Mouse (Mus musculus) embryo, embryonic 10 days (tissue): ENCODE results near the gene Sec22c.
A peak's percentile ranks its signal among the peaks of the same experiment; 100 is the strongest.

Source experiments
- DNase-seq: peaks from one replicate; pipeline ENCODE4 v3.0.0-alpha.2; 2015; ENCODE audit warnings: low spot score

Sec22c gene

DNA sequence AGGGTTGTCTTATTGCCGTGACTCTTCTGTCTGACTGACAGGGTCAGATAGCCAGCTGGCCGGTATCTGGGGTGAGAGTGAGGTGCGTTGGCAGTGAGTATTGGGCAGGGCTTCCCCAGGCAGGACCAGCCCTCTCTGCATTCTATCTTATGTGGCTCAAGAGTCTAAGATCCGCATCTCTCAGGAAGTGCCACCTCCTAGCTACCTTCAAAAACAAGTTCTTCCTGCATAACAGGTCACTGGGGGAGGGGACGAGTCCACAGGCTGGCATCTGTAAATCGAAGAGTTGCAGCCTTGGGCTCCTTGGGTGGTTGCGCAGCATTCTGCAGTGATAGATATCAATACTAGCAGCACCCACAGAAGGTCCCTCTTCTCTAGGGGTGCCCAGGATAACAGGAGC lies 58.3 kb downstream of the Sec22c start:
- DNase-seq, result no peak

DNA sequence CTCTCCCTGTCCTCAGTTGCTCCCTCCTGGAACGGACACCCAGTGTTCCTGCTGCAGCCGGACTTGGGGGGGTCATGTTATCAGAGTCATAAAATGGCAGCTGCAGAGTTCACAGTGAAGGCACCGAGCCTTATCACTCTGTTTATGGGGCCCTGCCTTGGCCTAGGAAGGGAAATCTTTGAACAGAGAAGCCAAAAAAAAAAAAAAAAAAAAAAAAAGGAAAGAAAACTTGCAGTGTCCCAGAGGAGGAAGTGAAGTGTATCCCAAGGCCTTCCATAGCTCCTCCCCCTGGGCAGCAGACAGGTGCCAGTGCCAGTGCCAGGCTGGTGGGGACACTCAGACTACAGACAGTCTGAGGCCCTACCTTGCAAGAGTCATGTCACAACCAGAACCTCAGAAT lies 60.4 kb downstream of the Sec22c start:
- no peak for DNase-seq

DNA sequence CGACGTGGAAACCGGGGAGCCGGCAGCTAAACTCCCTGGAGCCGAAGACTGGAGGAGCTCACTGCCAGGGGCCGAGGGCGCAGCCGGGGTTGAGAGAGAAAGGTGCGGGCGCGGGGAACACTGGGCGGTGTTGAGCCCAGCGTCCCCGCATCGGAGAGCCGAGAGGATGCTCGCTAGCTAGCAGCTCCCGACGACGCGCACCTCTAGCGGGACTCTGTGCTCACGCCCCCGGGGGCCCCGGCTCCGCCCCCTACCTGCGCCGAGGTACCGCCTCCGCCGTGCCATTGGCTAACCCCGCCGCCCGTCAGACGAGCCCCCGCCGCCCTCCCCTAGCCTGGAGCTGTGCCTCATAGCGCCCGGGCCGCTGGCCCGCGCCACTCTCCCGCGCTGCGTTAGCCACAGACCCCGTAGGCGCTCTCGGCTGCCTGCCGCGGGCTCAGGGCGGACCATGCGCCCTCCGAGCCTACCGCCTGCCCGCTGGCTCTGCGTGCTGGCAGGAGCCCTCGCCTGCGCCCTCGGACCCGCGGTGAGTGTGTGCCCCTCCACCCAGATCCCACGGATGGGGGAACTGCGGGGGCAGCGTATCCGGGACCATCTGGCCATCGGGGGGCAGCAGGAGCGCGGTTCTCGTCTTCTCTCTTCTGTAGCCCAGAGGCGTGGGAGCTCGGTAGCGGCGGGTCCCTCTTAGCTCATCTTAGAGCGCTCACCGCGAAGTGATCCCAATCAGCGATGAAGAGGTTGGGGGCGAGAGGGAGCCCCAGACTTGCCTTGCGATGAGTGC lies 62.7 kb downstream of the Sec22c start, which contains the start of gene Vipr1:
Gene Vipr1 (plus strand): TSS at position 316 of the 781 bp plus-strand sequence.
- peak; percentile 73 for DNase-seq

DNA sequence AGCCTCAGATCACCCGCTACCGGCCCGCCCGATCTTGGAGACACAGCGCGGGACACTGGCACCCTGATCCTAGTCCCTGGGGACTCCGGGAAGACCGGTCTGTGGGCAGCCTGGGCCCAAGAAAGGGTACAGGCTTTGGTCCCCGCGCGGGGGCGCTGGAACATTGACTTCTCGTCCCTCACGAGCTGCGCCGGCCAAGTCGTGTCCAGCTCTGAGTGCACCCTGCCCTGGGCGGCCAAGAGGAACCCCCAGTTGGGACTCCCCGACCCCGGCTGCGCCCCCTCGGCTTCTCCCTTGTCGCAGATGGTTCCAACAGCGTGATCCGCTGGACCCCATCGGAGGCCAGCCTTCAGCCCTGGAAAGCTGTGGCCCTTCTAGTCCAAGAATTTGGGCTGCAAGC lies 63.3 kb downstream of the Sec22c start, which contains the start of gene Lyzl4:
Gene Lyzl4 (minus strand): TSS at position 96 of the 400 bp plus-strand sequence.
- DNase-seq, result peak; percentile 81

DNA sequence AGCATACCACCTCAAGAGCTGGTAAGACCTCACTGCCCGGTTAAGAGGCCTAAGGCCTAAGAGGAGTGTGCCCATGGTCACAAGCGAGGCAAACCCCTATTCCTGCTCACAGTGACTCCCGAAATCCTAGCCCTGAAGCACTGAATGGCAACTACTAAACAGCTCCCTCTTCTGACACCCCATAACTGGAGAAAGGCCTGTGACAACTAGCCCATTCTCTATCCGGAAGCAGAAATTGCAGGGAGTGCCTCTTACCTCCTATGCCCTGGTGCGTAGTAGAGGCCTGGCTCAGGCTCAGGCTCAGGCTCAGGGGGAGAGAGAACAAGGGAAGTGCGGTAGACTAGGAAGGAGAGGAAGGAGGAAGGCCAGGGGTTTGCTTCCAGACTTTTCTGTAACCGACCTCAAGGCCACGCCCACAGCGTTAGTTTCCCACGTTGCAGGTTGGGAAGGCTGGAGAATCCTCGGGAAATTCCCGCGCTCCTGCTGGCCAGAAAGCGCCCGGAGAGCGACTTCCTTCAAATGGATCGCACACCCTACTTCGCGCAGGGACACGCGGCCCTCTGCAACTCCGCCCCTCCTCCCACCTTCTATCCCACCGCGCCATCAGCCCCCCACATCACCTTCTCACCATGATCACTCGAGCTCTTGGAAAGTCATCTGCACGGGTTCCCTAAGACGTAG lies 63.9 kb downstream of the Sec22c start:
- peak; percentile 22 for DNase-seq

DNA sequence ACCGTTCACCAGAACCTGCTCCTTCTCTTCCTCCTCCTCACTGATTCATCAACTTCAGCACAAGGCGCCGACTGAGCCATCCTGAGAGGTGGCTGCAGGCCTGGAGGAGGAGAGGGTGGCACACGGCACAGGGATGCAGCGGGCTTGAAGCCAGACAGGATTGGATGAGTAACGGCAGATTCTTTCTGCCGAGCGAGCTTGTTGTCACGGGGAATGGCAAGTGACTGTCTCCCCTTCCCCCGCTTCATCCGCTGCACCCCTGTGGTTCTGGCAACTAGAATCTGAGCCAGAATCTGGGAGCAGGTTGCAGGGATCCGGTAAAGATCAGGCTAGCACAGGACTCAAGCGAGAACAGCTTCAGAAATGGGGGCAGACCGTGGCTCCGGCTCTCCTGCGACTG lies 65.5 kb downstream of the Sec22c start:
- DNase-seq, result no peak

DNA sequence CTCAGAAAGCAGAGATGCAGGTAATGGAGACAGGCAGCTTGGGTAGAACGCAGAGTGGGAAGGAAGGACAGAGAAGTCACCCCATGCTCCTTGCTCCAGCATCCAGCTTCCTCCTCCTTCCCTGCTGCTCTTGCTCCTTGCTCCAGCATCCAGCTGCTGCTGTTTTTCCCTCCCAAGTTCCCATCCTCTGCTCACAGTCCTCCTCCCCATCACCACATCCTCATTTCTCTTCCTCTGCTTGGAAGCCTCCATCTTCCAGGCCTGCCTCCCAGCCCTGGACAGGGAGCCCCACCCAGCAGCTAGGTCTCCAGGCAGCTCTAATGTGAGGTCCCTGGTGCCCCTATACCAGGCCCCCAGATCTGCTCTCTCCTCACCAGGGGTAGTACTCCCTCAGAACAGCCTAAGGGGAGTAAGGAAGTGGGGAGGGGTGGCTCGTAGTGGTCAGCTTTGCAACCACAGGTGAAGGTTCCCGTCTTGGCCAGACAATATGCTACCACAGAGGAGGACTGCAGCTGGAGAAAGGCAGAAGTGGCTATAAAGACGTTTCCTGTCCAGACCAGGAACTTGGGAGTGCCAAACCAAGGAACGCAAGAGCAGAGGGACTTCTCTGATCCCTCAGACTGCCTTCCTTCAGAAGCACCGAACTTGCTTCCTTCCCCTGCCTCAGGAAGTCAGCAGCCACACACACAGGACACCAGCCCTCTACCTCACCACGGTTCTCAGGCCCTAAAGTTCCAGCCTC lies 69.3 kb downstream of the Sec22c start:
- DNase-seq, result no peak

DNA sequence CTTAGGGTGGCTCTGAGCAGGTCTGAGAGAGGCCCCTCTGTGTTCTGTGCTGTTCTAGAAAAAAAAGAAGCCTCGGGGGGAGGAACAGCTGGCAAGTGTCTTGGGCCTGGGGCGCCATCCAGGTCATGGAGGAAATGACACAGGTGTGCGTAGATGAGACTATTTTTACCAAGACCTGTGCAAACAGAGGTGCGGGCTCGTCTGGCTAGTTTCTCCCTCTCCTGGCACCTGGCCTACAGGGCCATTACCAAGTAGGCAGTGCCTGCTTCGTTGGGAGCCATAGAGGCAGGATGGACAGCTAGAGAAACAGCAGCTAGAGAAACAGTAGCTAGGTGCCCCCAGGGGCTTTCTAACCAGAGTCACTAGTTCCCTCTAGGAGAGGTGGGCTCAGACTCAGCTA lies 72.0 kb downstream of the Sec22c start:
- DNase-seq, result no peak

DNA sequence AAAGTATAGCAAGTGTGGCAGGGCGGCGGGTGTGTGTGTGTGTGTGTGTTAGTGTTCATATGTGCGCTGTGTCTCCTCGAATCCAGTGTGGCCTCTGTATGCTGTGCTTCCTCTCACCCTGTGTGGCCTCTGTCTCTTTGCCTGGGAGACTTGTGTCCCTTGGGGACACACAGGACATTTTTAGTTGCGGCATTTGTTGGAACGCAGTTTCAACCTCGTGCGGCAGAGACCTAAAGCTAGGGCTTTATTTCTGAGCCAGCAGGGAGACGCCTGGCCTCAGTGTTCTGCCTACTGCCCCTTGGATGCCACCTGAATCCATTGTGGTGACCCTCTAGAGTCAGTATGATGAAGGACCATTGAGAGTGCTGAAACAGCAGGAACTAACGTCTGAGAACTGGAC lies 72.4 kb downstream of the Sec22c start:
- no peak for DNase-seq

DNA sequence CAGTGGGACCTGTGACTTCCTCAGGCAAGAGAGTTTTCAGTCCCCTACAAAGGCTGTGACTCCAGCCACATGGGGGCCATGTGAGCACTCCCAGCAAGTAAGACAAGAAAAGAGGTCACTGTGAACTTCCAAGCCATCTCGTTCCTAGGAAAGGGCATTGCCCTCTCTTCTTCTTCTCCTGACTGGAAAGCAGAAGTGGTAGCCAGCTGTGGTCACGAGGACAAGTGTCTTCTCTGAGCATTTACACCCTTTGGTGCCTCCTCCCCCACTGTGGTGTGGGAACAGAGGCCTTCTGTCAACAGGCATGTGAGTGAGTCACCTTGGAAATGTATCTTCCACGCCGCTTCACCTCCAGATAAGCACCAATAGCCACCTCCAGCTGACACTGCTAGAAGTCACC lies 73.3 kb downstream of the Sec22c start:
- no peak for DNase-seq

DNA sequence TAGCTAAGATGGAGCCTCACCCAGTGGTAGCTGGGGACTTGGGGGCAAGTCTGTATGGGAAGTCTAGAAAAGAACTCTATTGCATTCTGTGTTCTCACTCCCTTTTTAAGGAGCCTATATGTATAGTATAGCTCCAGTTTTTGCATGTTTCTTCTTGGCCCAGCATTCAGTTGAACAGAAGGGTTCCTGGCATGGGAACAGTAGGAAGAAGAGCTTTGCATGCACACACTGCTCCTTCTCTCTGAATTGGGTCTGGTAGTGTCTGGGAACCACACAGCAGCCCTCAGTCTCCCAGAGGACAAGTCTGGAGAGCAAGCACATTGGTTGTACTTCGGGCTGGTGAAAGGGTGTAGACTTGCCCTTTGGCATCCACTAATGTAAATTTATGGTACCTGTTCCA lies 74.7 kb downstream of the Sec22c start:
- no peak for DNase-seq
